ENCODE assay signal across 23 mouse cellular contexts in the genomic region with DNA sequence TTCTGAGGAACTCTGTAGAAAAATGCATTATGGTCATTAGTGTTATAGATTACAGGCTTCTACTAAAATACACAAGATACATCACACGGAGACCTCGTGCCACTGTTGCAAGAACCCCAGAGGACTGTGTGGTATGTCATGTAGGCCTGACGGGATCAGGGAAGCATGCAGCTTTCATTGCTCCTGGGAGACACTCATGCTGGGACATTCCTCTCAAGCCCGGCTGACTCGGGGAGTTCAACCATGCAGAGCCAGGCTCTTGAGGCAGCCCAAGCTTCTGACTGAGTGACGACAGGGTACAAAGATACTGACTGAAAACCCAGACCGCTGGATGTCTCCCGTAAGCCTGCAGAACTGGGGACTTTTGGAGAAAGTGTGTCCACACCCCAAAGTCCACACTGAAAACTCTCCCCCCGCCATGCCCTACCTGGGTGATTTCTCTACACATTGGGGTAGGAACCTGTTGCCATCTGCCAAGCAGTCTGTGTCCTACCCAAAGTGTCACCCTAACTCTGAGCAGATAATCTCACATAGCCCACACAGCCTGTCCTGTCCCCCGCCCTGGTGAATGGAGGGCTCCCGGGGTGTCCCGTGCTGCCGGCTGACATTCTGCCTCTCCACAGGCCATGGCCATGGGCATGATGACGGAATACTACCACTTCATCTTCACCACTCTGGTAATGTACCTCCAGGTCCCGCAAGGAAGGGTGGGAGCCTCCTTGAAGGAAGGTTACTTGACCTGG.
A peak's percentile ranks its signal among the peaks of the same experiment; 100 is the strongest.
DNase-seq lines count a peak whose midpoint lies in the region; ATAC-seq lines count a peak whose summit lies in the region.
"Had no signal": no experiment of that assay in that cellular context is flagged by ENCODE, and none has a peak within 500 bp of the region (broad histone marks: within the 10 kb centered on the region; RNA-seq: fewer than 3 reads in every experiment).

No protein-coding gene starts in this region.

- WGBS in kidney, embryonic 15.5 days = 64% methylated on average over 15 of the region's 15 CpGs
- WGBS in heart, embryonic 11.5 days (ENCODE audit: insufficient replicate concordance) = 39% methylated on average over 15 of the region's 15 CpGs
- WGBS in heart, embryonic 13.5 days = 37% methylated on average over 15 of the region's 15 CpGs

- no peak for DNase-seq in kidney, postnatal 36 days
- DNase-seq in heart, postnatal 4 days = peak; percentile 63
- no peak for DNase-seq in frontal cortex, postnatal 25 days (ENCODE audit: low spot score in 2 of 2)
- no peak for DNase-seq in gastrocnemius, postnatal 10 days
- DNase-seq: adrenal gland, postnatal 14 days; cerebellum, adult 8-10 months; gastrocnemius, postnatal 14 days; liver, embryonic 13.5 days; lung, postnatal 36 days; midbrain, embryonic 14.5 days; right cerebral cortex, postnatal 25 days; thymus, postnatal 25 days had no signal

- no peak overlapping the region for H3K4me3 ChIP-seq in kidney, embryonic 15.5 days (replicated peaks)
- no peak overlapping the region for H3K4me3 ChIP-seq in heart, embryonic 11.5 days (ENCODE audit: low read depth, low read length)
- no peak overlapping the region for H3K4me3 ChIP-seq in heart, embryonic 13.5 days
- H3K4me3 ChIP-seq: embryonic facial prominence, embryonic 15.5 days; hindbrain, embryonic 12.5 days; limb, embryonic 13.5 days; liver, embryonic 13.5 days; lung, embryonic 15.5 days; megakaryocyte, embryonic 14.5 days had no signal

- H3K9me3 ChIP-seq in kidney, embryonic 15.5 days (replicated peaks) = no peaks in the 10 kb centered on the region
- no peaks in the 10 kb centered on the region for H3K9me3 ChIP-seq in heart, embryonic 11.5 days (replicated peaks; ENCODE audit: control insufficient read depth, low read length)
- H3K9me3 ChIP-seq in heart, embryonic 13.5 days = no peaks in the 10 kb centered on the region
- H3K9me3 ChIP-seq: embryonic facial prominence, embryonic 15.5 days; hindbrain, embryonic 12.5 days; limb, embryonic 13.5 days; liver, embryonic 13.5 days; lung, embryonic 15.5 days; megakaryocyte, embryonic 14.5 days had no signal

- peaks cover 44% of the 10 kb centered on the region for H3K4me1 ChIP-seq in kidney, embryonic 15.5 days
- H3K4me1 ChIP-seq in heart, embryonic 11.5 days (ENCODE audit: control insufficient read depth, insufficient read depth, low read length) = peaks cover 33% of the 10 kb centered on the region
- peaks cover 73% of the 10 kb centered on the region for H3K4me1 ChIP-seq in heart, embryonic 13.5 days
- H3K4me1 ChIP-seq: embryonic facial prominence, embryonic 15.5 days; liver, embryonic 13.5 days; lung, embryonic 15.5 days; megakaryocyte, embryonic 14.5 days had no signal

- H3K36me3 ChIP-seq in kidney, embryonic 15.5 days = no peaks in the 10 kb centered on the region
- H3K36me3 ChIP-seq in heart, embryonic 11.5 days (ENCODE audit: control insufficient read depth, insufficient read depth, low read length) = no peaks in the 10 kb centered on the region
- H3K36me3 ChIP-seq in heart, embryonic 13.5 days = no peaks in the 10 kb centered on the region
- H3K36me3 ChIP-seq: embryonic facial prominence, embryonic 15.5 days; hindbrain, embryonic 12.5 days; limb, embryonic 13.5 days; liver, embryonic 13.5 days; lung, embryonic 15.5 days had no signal

- peaks cover 3% of the 10 kb centered on the region; the same call in 1 of the 2 replicates for H3K27me3 ChIP-seq in kidney, embryonic 15.5 days
- H3K27me3 ChIP-seq in heart, embryonic 11.5 days (ENCODE audit: control insufficient read depth, insufficient read depth, low read length) = no peaks in the 10 kb centered on the region
- H3K27me3 ChIP-seq in heart, embryonic 13.5 days (replicated peaks) = no peaks in the 10 kb centered on the region
- H3K27me3 ChIP-seq: liver, embryonic 13.5 days; lung, embryonic 15.5 days had no signal

- no peak overlapping the region for H3K4me2 ChIP-seq in kidney, embryonic 15.5 days
- H3K4me2 ChIP-seq in heart, embryonic 11.5 days = peak overlapping the region; percentile 37
- peak overlapping the region; percentile 50 for H3K4me2 ChIP-seq in heart, embryonic 13.5 days
- H3K4me2 ChIP-seq: embryonic facial prominence, embryonic 15.5 days; hindbrain, embryonic 12.5 days; limb, embryonic 13.5 days; liver, embryonic 13.5 days; lung, embryonic 15.5 days had no signal

- peak; percentile 52; the same call in 1 of the 2 replicates for ATAC-seq in kidney, embryonic 15.5 days (replicated peaks; ENCODE audit: low FRiP score)
- peak; percentile 53; the same call in 1 of the 2 replicates for ATAC-seq in heart, embryonic 11.5 days (replicated peaks; ENCODE audit: insufficient number of reproducible peaks, low FRiP score, low TSS enrichment)
- ATAC-seq in heart, embryonic 13.5 days (ENCODE audit: extremely low read depth, insufficient number of reproducible peaks, low FRiP score, low TSS enrichment) = peak; percentile 68; the same call in 1 of the 2 replicates
- no peak for ATAC-seq in activated CD4-positive, CD25-positive, alpha-beta regulatory T cell, adult 4 months
- ATAC-seq: forebrain, embryonic 14.5 days; intestine, postnatal 0 days had no signal

- H3K9ac ChIP-seq in kidney, embryonic 15.5 days = no peak overlapping the region
- no peak overlapping the region for H3K9ac ChIP-seq in heart, embryonic 11.5 days (ENCODE audit: low read depth, low read length)
- peak overlapping the region; percentile 48 for H3K9ac ChIP-seq in heart, embryonic 13.5 days
- H3K9ac ChIP-seq: embryonic facial prominence, embryonic 15.5 days; hindbrain, embryonic 12.5 days; limb, embryonic 13.5 days; liver, embryonic 13.5 days; lung, embryonic 15.5 days had no signal

- 0 out of 2 replicates have a peak overlapping the region, but pooled peaks have one; percentile 27 for H3K27ac ChIP-seq in kidney, embryonic 15.5 days
- peak overlapping the region; percentile 90 for H3K27ac ChIP-seq in heart, embryonic 11.5 days (ENCODE audit: low read depth, low read length)
- peak overlapping the region; percentile 97 for H3K27ac ChIP-seq in heart, embryonic 13.5 days (replicated peaks)
- H3K27ac ChIP-seq: embryonic facial prominence, embryonic 15.5 days; hindbrain, embryonic 12.5 days; limb, embryonic 13.5 days; liver, embryonic 13.5 days; lung, embryonic 15.5 days had no signal

Comparison
In these comparisons a context has a peak if more than half of its experiments do, and no peak if none do; other contexts are left out.
1. H3K27ac ChIP-seq: peak in every context shown above with its lines; median percentile 97 in heart, embryonic 13.5 days; 90 in heart, embryonic 11.5 days; 27 in kidney, embryonic 15.5 days.